Mouse (Mus musculus) left cerebral cortex, adult 2 months (tissue): ENCODE results near the gene Emilin3. TPM values are rescaled to one million over a fixed set of nuclear protein-coding genes. Genes with fewer than 3 reads are reported as not detected.

ENCODE experiments used
- DNase-seq, 2 experiments: peaks; one replicate each; pipeline ENCODE4 v3.0.0; 2021 to 2022; ENCODE audit warnings: low spot score in 2 of 2, mixed read lengths in 1 of 2; ENCODE audit errors: extremely low spot score in 1 of 2
- H3K27ac ChIP-seq: fragments of 200-600 bp; 2 replicates; pipeline ENCODE4 v1.8.1; 2022
- H3K4me3 ChIP-seq: fragments of 200-600 bp; 2 replicates; pipeline ENCODE4 v1.8.1; 2022
- CTCF ChIP-seq: fragments of 200-600 bp; IDR thresholded peaks from 2 replicates; pipeline ENCODE4 v1.8.1; 2022; ENCODE audit warnings: antibody characterized with exemption, mild to moderate bottlenecking, moderate library complexity
- intact Hi-C: fragments of 180-260 bp; cut with DNase I; formaldehyde crosslinking; loops from one replicate; pipeline ENCODE4 v1.15.1; 2025
- total RNA-seq, 2 experiments: library from RNA; stranded (reverse); gene quantifications; 2 replicates each; pipeline ENCODE4 v1.2.3; 2021

The Emilin3 gene
- total RNA-seq, 2 experiments from 2014 or later, result 0.45 to 0.49 TPM

- H3K27ac ChIP-seq, result no peak overlapping the region
- H3K4me3 ChIP-seq, result no peak overlapping the region
- intact Hi-C loops, result no loop called here
- no peak for DNase-seq
- TF ChIP-seq CTCF, result no peak
Measured at GRCm38 (mm10) chr2:160864112-160864511, 48.0 kb downstream of the Emilin3 start.

GRCm38 (mm10) chr2:160860363-160860762, 51.8 kb downstream of the Emilin3 start:
- TF ChIP-seq CTCF, result no peak
- Histone ChIP-seq H3K27ac (no peak overlapping the region), H3K4me3 (no peak overlapping the region)
- DNase-seq, result no peak
- intact Hi-C loops, result no loop called here

Other genes starting within 250 kb of the Emilin3 start
- 100 to 1,000 TPM; 117 to 123 TPM for gene Plcg1, start 181.0 kb downstream of the Emilin3 start, total RNA-seq
- 10 to 100 TPM; 67.8 to 81.4 TPM for gene Zhx3, start 39.3 kb downstream of the Emilin3 start, total RNA-seq
- 1 to 10 TPM in 1 of 2 experiments, under 1 TPM in 1; 0.65 to 1.8 TPM for gene Lpin3, start 31.7 kb downstream of the Emilin3 start, total RNA-seq
- 10 to 100 TPM; 67.3 to 70.7 TPM for gene Chd6, start 196.7 kb upstream of the Emilin3 start, total RNA-seq